Mouse (Mus musculus): Measurements from ENCODE around the gene Clec4a2. TPM values are rescaled to one million over a fixed set of nuclear protein-coding genes. Genes with fewer than 3 reads are reported as not detected.
"Not testable (repeated sequence)": the region's sequence is repeated elsewhere in the genome, so short reads cannot be mapped to it uniquely, and the experiment has no call there.

Clec4a2 gene
- total RNA-seq (2014; rRNA removed) (0.89 TPM in 1 of 2 replicates, not detected in the other), polyA plus RNA-seq (2015; fragmentation: Nextera tagmentation; extraction: Ambion mirVana) (1.3 and 2.2 TPM in 2 replicates)

GRCm38 (mm10) chr6:123106128-123106527 lies at the start of gene Clec4a2:
Gene Clec4a2 (plus strand): TSS chr6:123106428.
- not testable (repeated sequence) for H3K4me3 ChIP-seq (ENCODE audit: low read length); ATAC-seq
- 55% methylated on average over 1 of the region's 1 CpGs for WGBS

GRCm38 (mm10) chr6:123095125-123095843 lies 10.9 kb upstream of the Clec4a2 start:
- H3K4me1 ChIP-seq (ENCODE audit: insufficient read depth, low read length), result no peaks in the 10 kb centered on the region
- no peak for TF ChIP-seq CTCF (IDR thresholded peaks at IDR 0.05; ENCODE audit: low read depth)
- no peaks in the 10 kb centered on the region for H3K9me3 ChIP-seq (ENCODE audit: low read length)
- H3K4me2 ChIP-seq (ENCODE audit: low read depth, low read length), result no peak overlapping the region
- no peak overlapping the region for H3K27ac ChIP-seq
- H3K36me3 ChIP-seq (ENCODE audit: insufficient read depth, low read length), result no peaks in the 10 kb centered on the region
- H3K4me3 ChIP-seq (ENCODE audit: low read length), result no peak overlapping the region
- no peaks in the 10 kb centered on the region for H3K27me3 ChIP-seq (ENCODE audit: insufficient read depth, low read length)
- no peak for DNase-seq (ENCODE audit: low spot score)
- ATAC-seq, result no peak
- H3K9ac ChIP-seq (replicated peaks; ENCODE audit: low read length), result no peak overlapping the region
- WGBS, result 93% methylated on average over 4 of the region's 4 CpGs

More at GRCm38 (mm10) chr6:123106128-123106527, at the start of gene Clec4a2:
- not testable (repeated sequence) for H3K4me2 ChIP-seq (ENCODE audit: low read depth, low read length); H3K27ac ChIP-seq; H3K27me3 ChIP-seq (ENCODE audit: insufficient read depth, low read length); DNase-seq (ENCODE audit: low spot score); H3K36me3 ChIP-seq (ENCODE audit: insufficient read depth, low read length); H3K4me1 ChIP-seq (ENCODE audit: insufficient read depth, low read length); H3K9me3 ChIP-seq (ENCODE audit: low read length); H3K9ac ChIP-seq (replicated peaks; ENCODE audit: low read length)

- no peak overlapping the region for H3K4me2 ChIP-seq (ENCODE audit: low read depth, low read length)
- no peaks in the 10 kb centered on the region for H3K27me3 ChIP-seq (ENCODE audit: insufficient read depth, low read length)
- no peak overlapping the region for H3K27ac ChIP-seq
- DNase-seq (ENCODE audit: low spot score), result no peak
- no peak for TF ChIP-seq CTCF (IDR thresholded peaks at IDR 0.05; ENCODE audit: low read depth)
- no peaks in the 10 kb centered on the region for H3K4me1 ChIP-seq (ENCODE audit: insufficient read depth, low read length)
- no peak overlapping the region for H3K4me3 ChIP-seq (ENCODE audit: low read length)
- H3K36me3 ChIP-seq (ENCODE audit: insufficient read depth, low read length), result no peaks in the 10 kb centered on the region
- WGBS, result 79% methylated on average over 3 of the region's 3 CpGs
- no peak for ATAC-seq
- H3K9ac ChIP-seq (replicated peaks; ENCODE audit: low read length), result no peak overlapping the region
- no peaks in the 10 kb centered on the region for H3K9me3 ChIP-seq (ENCODE audit: low read length)
These were observed 17.0 kb downstream of the Clec4a2 start for GRCm38 (mm10) chr6:123123195-123123594.

- H3K9me3 ChIP-seq (ENCODE audit: low read length), result no peaks in the 10 kb centered on the region
- no peak overlapping the region for H3K27ac ChIP-seq
- no peaks in the 10 kb centered on the region for H3K27me3 ChIP-seq (ENCODE audit: insufficient read depth, low read length)
- ATAC-seq, result no peak
- no peaks in the 10 kb centered on the region for H3K4me1 ChIP-seq (ENCODE audit: insufficient read depth, low read length)
- H3K4me2 ChIP-seq (ENCODE audit: low read depth, low read length), result no peak overlapping the region
- H3K9ac ChIP-seq (replicated peaks; ENCODE audit: low read length), result no peak overlapping the region
- DNase-seq (ENCODE audit: low spot score), result no peak
- TF ChIP-seq CTCF (IDR thresholded peaks at IDR 0.05; ENCODE audit: low read depth), result no peak
- no peaks in the 10 kb centered on the region for H3K36me3 ChIP-seq (ENCODE audit: insufficient read depth, low read length)
- no peak overlapping the region for H3K4me3 ChIP-seq (ENCODE audit: low read length)
- 59% methylated on average over 1 of the region's 1 CpGs for WGBS
These were observed 20.9 kb downstream of the Clec4a2 start for GRCm38 (mm10) chr6:123127173-123127572.

- ATAC-seq; DNase-seq (ENCODE audit: low spot score): not testable (repeated sequence)
- 73% methylated on average over 29 of the region's 29 CpGs for WGBS
These were observed 31.7 kb downstream of the Clec4a2 start for GRCm38 (mm10) chr6:123137766-123138526.

GRCm38 (mm10) chr6:123170106-123170505 lies 63.9 kb downstream of the Clec4a2 start:
- ATAC-seq (no peak), DNase-seq (ENCODE audit: low spot score) (no peak)
- no peaks in the 10 kb centered on the region for H3K36me3 ChIP-seq (ENCODE audit: insufficient read depth, low read length)
- no peak overlapping the region for H3K4me3 ChIP-seq (ENCODE audit: low read length)
- TF ChIP-seq CTCF (IDR thresholded peaks at IDR 0.05; ENCODE audit: low read depth), result no peak
- H3K4me1 ChIP-seq (ENCODE audit: insufficient read depth, low read length), result no peaks in the 10 kb centered on the region
- H3K27ac ChIP-seq, result no peak overlapping the region
- no peaks in the 10 kb centered on the region for H3K27me3 ChIP-seq (ENCODE audit: insufficient read depth, low read length)
- no peaks in the 10 kb centered on the region for H3K9me3 ChIP-seq (ENCODE audit: low read length)
- 64% methylated on average over 1 of the region's 1 CpGs for WGBS
- H3K4me2 ChIP-seq (ENCODE audit: low read depth, low read length), result no peak overlapping the region
- no peak overlapping the region for H3K9ac ChIP-seq (replicated peaks; ENCODE audit: low read length)

More at GRCm38 (mm10) chr6:123137766-123138526, 31.7 kb downstream of the Clec4a2 start:
- H3K27me3 ChIP-seq (ENCODE audit: insufficient read depth, low read length); H3K36me3 ChIP-seq (ENCODE audit: insufficient read depth, low read length); H3K9me3 ChIP-seq (ENCODE audit: low read length); H3K9ac ChIP-seq (replicated peaks; ENCODE audit: low read length); H3K4me3 ChIP-seq (ENCODE audit: low read length); H3K4me2 ChIP-seq (ENCODE audit: low read depth, low read length); H3K27ac ChIP-seq; H3K4me1 ChIP-seq (ENCODE audit: insufficient read depth, low read length): not testable (repeated sequence)

- ATAC-seq (no peak), DNase-seq (ENCODE audit: low spot score) (no peak)
- Histone ChIP-seq H3K9ac (replicated peaks; ENCODE audit: low read length) (no peak overlapping the region), H3K9me3 (ENCODE audit: low read length) (no peaks in the 10 kb centered on the region), H3K36me3 (ENCODE audit: insufficient read depth, low read length) (no peaks in the 10 kb centered on the region), H3K4me2 (ENCODE audit: low read depth, low read length) (no peak overlapping the region), H3K4me3 (ENCODE audit: low read length) (no peak overlapping the region), H3K4me1 (ENCODE audit: insufficient read depth, low read length) (no peaks in the 10 kb centered on the region), H3K27me3 (ENCODE audit: insufficient read depth, low read length) (no peaks in the 10 kb centered on the region), H3K27ac (no peak overlapping the region)
- no peak for TF ChIP-seq CTCF (IDR thresholded peaks at IDR 0.05; ENCODE audit: low read depth)
These were observed 64.8 kb downstream of the Clec4a2 start for GRCm38 (mm10) chr6:123171040-123171439.

Measured in hindbrain, postnatal 0 days (tissue).